Mouse (Mus musculus): ENCODE results near the gene Bspry. TPM values are rescaled to one million over a fixed set of nuclear protein-coding genes. Genes with fewer than 3 reads are reported as not detected.

Gene Bspry
- polyA plus RNA-seq, 1 experiment from 2014 or later, result 1.3 TPM

- H3K4me3 ChIP-seq, result peak within 1 kb of the TSS; percentile 72
- H3K4me1 ChIP-seq, result peaks cover 53% of the 10 kb centered on the region
- H3K36me3 ChIP-seq, result peaks cover 23% of the 10 kb centered on the region
These were observed 40.0 kb downstream of the Bspry start, which contains the start of gene Alad for GRCm38 (mm10) chr4:62519849-62520233. Gene Alad (minus strand): TSS chr4:62519918.

GRCm38 (mm10) chr4:62520892-62521400 is 41.1 kb downstream of the Bspry start:
- Histone ChIP-seq H3K4me1 (peaks cover 47% of the 10 kb centered on the region), H3K4me3 (no peak overlapping the region), H3K9me3 (replicated peaks) (no peaks in the 10 kb centered on the region), H3K36me3 (peaks cover 23% of the 10 kb centered on the region), H3K27ac (no peak overlapping the region), H3K27me3 (ENCODE audit: low read depth, poor library complexity, severe bottlenecking) (no peaks in the 10 kb centered on the region)
- WGBS, result 91% methylated on average over 2 of the region's 2 CpGs
- DNase-seq (ENCODE audit: low spot score), result no peak

More at GRCm38 (mm10) chr4:62519849-62520233, 40.0 kb downstream of the Bspry start, which contains the start of gene Alad:
- DNase-seq (ENCODE audit: low spot score), result peak; percentile 88
- WGBS, result under 1% methylated on average over 37 of the region's 37 CpGs
- no peaks in the 10 kb centered on the region for H3K9me3 ChIP-seq (replicated peaks)
- peak within 1 kb of the TSS; percentile 88 for H3K27ac ChIP-seq
- H3K27me3 ChIP-seq (ENCODE audit: low read depth, poor library complexity, severe bottlenecking), result no peaks in the 10 kb centered on the region

GRCm38 (mm10) chr4:62524651-62525488 is 45.0 kb downstream of the Bspry start, which contains the start of the genes Pole3 and 4933430I17Rik:
Gene Pole3 (minus strand): TSS chr4:62525068.
Gene 4933430I17Rik (plus strand): TSS chr4:62525369.
- Histone ChIP-seq H3K36me3 (peaks cover 23% of the 10 kb centered on the region), H3K27ac (peak within 1 kb of the TSS; percentile 98), H3K4me1 (peaks cover 16% of the 10 kb centered on the region), H3K27me3 (ENCODE audit: low read depth, poor library complexity, severe bottlenecking) (no peaks in the 10 kb centered on the region), H3K4me3 (peak within 1 kb of the TSS; percentile 87), H3K9me3 (replicated peaks) (no peaks in the 10 kb centered on the region)
- WGBS, result under 1% methylated on average over 59 of the region's 59 CpGs
- DNase-seq (ENCODE audit: low spot score), result peak; percentile 95

GRCm38 (mm10) chr4:62525489-62525811 is 45.6 kb downstream of the Bspry start:
- peaks cover 23% of the 10 kb centered on the region for H3K36me3 ChIP-seq
- peaks cover 14% of the 10 kb centered on the region for H3K4me1 ChIP-seq
- WGBS, result 2% methylated on average over 10 of the region's 10 CpGs
- peak overlapping the region; percentile 98 for H3K27ac ChIP-seq
- no peaks in the 10 kb centered on the region for H3K27me3 ChIP-seq (ENCODE audit: low read depth, poor library complexity, severe bottlenecking)
- peak overlapping the region; percentile 87 for H3K4me3 ChIP-seq
- no peak for DNase-seq (ENCODE audit: low spot score)
- no peaks in the 10 kb centered on the region for H3K9me3 ChIP-seq (replicated peaks)

GRCm38 (mm10) chr4:62526256-62526655 is 46.4 kb downstream of the Bspry start:
- H3K27me3 ChIP-seq (ENCODE audit: low read depth, poor library complexity, severe bottlenecking), result no peaks in the 10 kb centered on the region
- 58% methylated on average over 2 of the region's 2 CpGs for WGBS
- peaks cover 12% of the 10 kb centered on the region for H3K4me1 ChIP-seq
- no peak for DNase-seq (ENCODE audit: low spot score)
- H3K9me3 ChIP-seq (replicated peaks), result no peaks in the 10 kb centered on the region
- H3K36me3 ChIP-seq, result peaks cover 23% of the 10 kb centered on the region
- H3K27ac ChIP-seq, result no peak overlapping the region
- H3K4me3 ChIP-seq, result no peak overlapping the region

- H3K27me3 ChIP-seq (ENCODE audit: low read depth, poor library complexity, severe bottlenecking), result no peaks in the 10 kb centered on the region
- H3K4me3 ChIP-seq, result no peak overlapping the region
- peaks cover 12% of the 10 kb centered on the region for H3K4me1 ChIP-seq
- no peaks in the 10 kb centered on the region for H3K9me3 ChIP-seq (replicated peaks)
- H3K36me3 ChIP-seq, result peaks cover 14% of the 10 kb centered on the region
- DNase-seq (ENCODE audit: low spot score), result no peak
- 83% methylated on average over 4 of the region's 4 CpGs for WGBS
- H3K27ac ChIP-seq, result no peak overlapping the region
These were observed 47.8 kb downstream of the Bspry start for GRCm38 (mm10) chr4:62527655-62528054.

GRCm38 (mm10) chr4:62533729-62534128 is 53.9 kb downstream of the Bspry start:
- no peak overlapping the region; the same call in 1 of the 2 replicates for H3K27ac ChIP-seq
- no peak overlapping the region for H3K4me3 ChIP-seq
- no peak for DNase-seq (ENCODE audit: low spot score)
- no peaks in the 10 kb centered on the region for H3K9me3 ChIP-seq (replicated peaks)
- WGBS, result 76% methylated on average over 6 of the region's 6 CpGs
- H3K27me3 ChIP-seq (ENCODE audit: low read depth, poor library complexity, severe bottlenecking), result no peaks in the 10 kb centered on the region
- no peaks in the 10 kb centered on the region for H3K36me3 ChIP-seq
- no peaks in the 10 kb centered on the region for H3K4me1 ChIP-seq

GRCm38 (mm10) chr4:62541802-62542201 is 61.9 kb downstream of the Bspry start:
- WGBS, result 66% methylated on average over 3 of the region's 3 CpGs
- DNase-seq (ENCODE audit: low spot score), result no peak
- Histone ChIP-seq H3K27me3 (ENCODE audit: low read depth, poor library complexity, severe bottlenecking) (no peaks in the 10 kb centered on the region), H3K27ac (no peak overlapping the region), H3K9me3 (replicated peaks) (no peaks in the 10 kb centered on the region), H3K36me3 (no peaks in the 10 kb centered on the region), H3K4me3 (no peak overlapping the region), H3K4me1 (no peaks in the 10 kb centered on the region)

GRCm38 (mm10) chr4:62543782-62544181 is 63.9 kb downstream of the Bspry start:
- 85% methylated on average over 6 of the region's 6 CpGs for WGBS

GRCm38 (mm10) chr4:62544801-62545200 is 64.9 kb downstream of the Bspry start:
- Histone ChIP-seq H3K27me3 (ENCODE audit: low read depth, poor library complexity, severe bottlenecking) (no peaks in the 10 kb centered on the region), H3K27ac (no peak overlapping the region), H3K36me3 (no peaks in the 10 kb centered on the region), H3K4me3 (no peak overlapping the region), H3K4me1 (no peaks in the 10 kb centered on the region), H3K9me3 (replicated peaks) (no peaks in the 10 kb centered on the region)
- no peak for DNase-seq (ENCODE audit: low spot score)

More at GRCm38 (mm10) chr4:62543782-62544181, 63.9 kb downstream of the Bspry start:
- DNase-seq (ENCODE audit: low spot score), result no peak
- H3K27ac ChIP-seq, result no peak overlapping the region
- no peaks in the 10 kb centered on the region for H3K4me1 ChIP-seq
- no peaks in the 10 kb centered on the region for H3K36me3 ChIP-seq
- H3K27me3 ChIP-seq (ENCODE audit: low read depth, poor library complexity, severe bottlenecking), result no peaks in the 10 kb centered on the region
- no peak overlapping the region for H3K4me3 ChIP-seq
- no peaks in the 10 kb centered on the region for H3K9me3 ChIP-seq (replicated peaks)

Other genes starting within 250 kb of the Bspry start
- 14.9 and 19.4 TPM in 2 replicates for gene Zfp37, start 249.0 kb upstream of the Bspry start, polyA plus RNA-seq (2016; fragmentation: Nextera tagmentation; extraction: Ambion mirVana)
- 10.8 and 11.0 TPM in 2 replicates for gene Slc31a2, start 217.5 kb upstream of the Bspry start, polyA plus RNA-seq (2016; fragmentation: Nextera tagmentation; extraction: Ambion mirVana)
- 16.4 and 19.6 TPM in 2 replicates for gene Fkbp15, start 119.5 kb upstream of the Bspry start, polyA plus RNA-seq (2016; fragmentation: Nextera tagmentation; extraction: Ambion mirVana)
- 42.2 and 48.7 TPM in 2 replicates for gene Slc31a1, start 119.3 kb upstream of the Bspry start, polyA plus RNA-seq (2016; fragmentation: Nextera tagmentation; extraction: Ambion mirVana)
- 223 and 233 TPM in 2 replicates for gene Cdc26, start 71.4 kb upstream of the Bspry start, polyA plus RNA-seq (2016; fragmentation: Nextera tagmentation; extraction: Ambion mirVana)
- 38.4 and 38.6 TPM in 2 replicates for gene Prpf4, start 71.3 kb upstream of the Bspry start, polyA plus RNA-seq (2016; fragmentation: Nextera tagmentation; extraction: Ambion mirVana)
- gene Rnf183, start 44.8 kb upstream of the Bspry start, polyA plus RNA-seq (2016; fragmentation: Nextera tagmentation; extraction: Ambion mirVana), result not detected in 2 replicates
- 10.5 and 13.4 TPM in 2 replicates for gene Wdr31, start 9.2 kb upstream of the Bspry start, polyA plus RNA-seq (2016; fragmentation: Nextera tagmentation; extraction: Ambion mirVana)
- gene Hdhd3, start 23.4 kb downstream of the Bspry start, polyA plus RNA-seq (2016; fragmentation: Nextera tagmentation; extraction: Ambion mirVana), result 11.7 and 13.5 TPM in 2 replicates
- gene Alad, start 39.9 kb downstream of the Bspry start, polyA plus RNA-seq (2016; fragmentation: Nextera tagmentation; extraction: Ambion mirVana), result 108 and 124 TPM in 2 replicates
- gene Pole3, start 45.0 kb downstream of the Bspry start, polyA plus RNA-seq (2016; fragmentation: Nextera tagmentation; extraction: Ambion mirVana), result 113 and 116 TPM in 2 replicates
- 0.86 and 1.7 TPM in 2 replicates for gene 4933430I17Rik, start 45.3 kb downstream of the Bspry start, polyA plus RNA-seq (2016; fragmentation: Nextera tagmentation; extraction: Ambion mirVana)
- gene Rgs3, start 79.8 kb downstream of the Bspry start, polyA plus RNA-seq (2016; fragmentation: Nextera tagmentation; extraction: Ambion mirVana), result 24.9 and 38.2 TPM in 2 replicates

Data from limb, embryonic 10.5 days (tissue).